Mouse (Mus musculus): ENCODE measurements around the gene Csf3r.

DNA sequence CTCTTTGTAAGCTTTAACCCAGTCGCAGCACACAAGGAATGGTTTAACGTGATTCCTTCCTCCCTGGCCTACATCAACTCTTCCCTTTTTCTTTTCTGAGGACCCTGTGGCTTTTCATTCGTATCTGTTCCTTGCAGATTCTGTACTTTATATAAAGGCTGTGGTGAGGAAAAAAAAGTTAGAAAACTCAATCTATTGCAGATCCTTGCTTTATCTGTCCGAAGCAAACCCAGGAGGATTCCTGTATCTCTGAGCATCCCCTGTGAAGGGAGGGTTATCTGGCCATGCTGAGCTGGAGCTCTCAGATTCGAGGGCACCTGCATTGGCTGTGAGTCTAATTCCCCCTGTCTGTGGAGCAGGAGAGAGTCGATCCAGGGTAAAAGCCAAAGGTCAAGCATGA lies 44.5 kb downstream of the Csf3r start:
- TF ChIP-seq POLR2A (IDR thresholded peaks at IDR 0.05; ENCODE audit: borderline replicate concordance, insufficient read depth, low read length), result no peak
- TF ChIP-seq CTCF (IDR thresholded peaks at IDR 0.05; ENCODE audit: borderline replicate concordance, insufficient read depth, low read depth, low read length), result no peak

All from cerebellum, adult 2 months (tissue).